In the genomic region with DNA sequence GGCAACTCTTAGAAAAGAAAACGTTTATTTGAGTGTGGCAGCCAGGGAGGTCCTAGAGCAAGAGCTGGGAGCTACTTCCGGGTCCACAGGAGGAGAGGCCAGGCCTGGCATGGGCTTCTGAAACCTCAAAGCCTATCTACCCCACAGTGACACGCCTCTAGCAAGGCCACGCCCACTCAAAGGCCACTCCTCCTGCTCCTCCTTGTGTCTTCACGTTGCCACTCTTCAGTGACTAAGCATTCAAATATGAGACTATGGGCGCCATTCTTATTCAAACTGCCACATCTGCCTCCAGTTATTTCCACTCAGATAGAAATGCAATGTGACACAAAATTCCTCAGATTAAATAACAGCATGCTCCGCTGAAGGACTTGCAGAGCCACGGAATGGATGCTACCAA, we compare ENCODE assay signal across 8 mouse cellular contexts. TPM values are rescaled to one million over a fixed set of nuclear protein-coding genes. Genes with fewer than 3 reads are reported as not detected.
DNase-seq lines count a peak whose midpoint lies in the region; ATAC-seq lines count a peak whose summit lies in the region.

No protein-coding gene starts in this region.

- H3K4me2 ChIP-seq in forebrain, embryonic 11.5 days (ENCODE audit: low read depth, low read length, severe bottlenecking) = no peak overlapping the region
- no peak overlapping the region for H3K4me2 ChIP-seq in forebrain, embryonic 15.5 days (replicated peaks)
- H3K4me2 ChIP-seq in forebrain, embryonic 13.5 days = peak overlapping the region; percentile 14; the same call in 1 of the 2 replicates
- 0 out of 2 replicates have a peak overlapping the region, but pooled peaks have one; percentile 2 for H3K4me2 ChIP-seq in midbrain, embryonic 12.5 days (replicated peaks)

- no peaks in the 10 kb centered on the region for H3K36me3 ChIP-seq in forebrain, embryonic 11.5 days (ENCODE audit: control insufficient read depth, insufficient read depth, low read length)
- 0 out of 2 replicates have a peak, but pooled peaks cover 2% of the 10 kb centered on the region for H3K36me3 ChIP-seq in forebrain, embryonic 15.5 days
- H3K36me3 ChIP-seq in forebrain, embryonic 13.5 days (ENCODE audit: poor library complexity, severe bottlenecking) = peaks cover 35% of the 10 kb centered on the region
- H3K36me3 ChIP-seq in midbrain, embryonic 12.5 days = peaks cover 14% of the 10 kb centered on the region; the same call in 1 of the 2 replicates

- peak; percentile 75; the same call in 1 of the 2 replicates for ATAC-seq in forebrain, embryonic 11.5 days (replicated peaks; ENCODE audit: low FRiP score)
- ATAC-seq in forebrain, embryonic 15.5 days (replicated peaks) = no peak
- ATAC-seq in forebrain, embryonic 13.5 days = 0 out of 2 replicates have a peak, but pooled peaks have one; percentile 51
- ATAC-seq in midbrain, embryonic 12.5 days (ENCODE audit: low FRiP score, low read depth) = peak; percentile 58; the same call in 1 of the 2 replicates

- no peak overlapping the region for H3K27ac ChIP-seq in forebrain, embryonic 11.5 days (ENCODE audit: low read depth, low read length)
- H3K27ac ChIP-seq in forebrain, embryonic 15.5 days (replicated peaks) = no peak overlapping the region
- H3K27ac ChIP-seq in forebrain, embryonic 13.5 days = no peak overlapping the region
- H3K27ac ChIP-seq in midbrain, embryonic 12.5 days (replicated peaks) = 0 out of 2 replicates have a peak overlapping the region, but pooled peaks have one; percentile 10

- no peaks in the 10 kb centered on the region for H3K4me1 ChIP-seq in forebrain, embryonic 11.5 days (replicated peaks; ENCODE audit: control insufficient read depth, insufficient read depth, low read length)
- peaks cover 4% of the 10 kb centered on the region; the same call in 1 of the 2 replicates for H3K4me1 ChIP-seq in forebrain, embryonic 15.5 days
- H3K4me1 ChIP-seq in forebrain, embryonic 13.5 days = peaks cover 8% of the 10 kb centered on the region
- peaks cover 11% of the 10 kb centered on the region for H3K4me1 ChIP-seq in midbrain, embryonic 12.5 days

- no peak overlapping the region for H3K9ac ChIP-seq in forebrain, embryonic 11.5 days (ENCODE audit: low read length)
- H3K9ac ChIP-seq in forebrain, embryonic 15.5 days (replicated peaks) = no peak overlapping the region
- no peak overlapping the region for H3K9ac ChIP-seq in forebrain, embryonic 13.5 days
- H3K9ac ChIP-seq in midbrain, embryonic 12.5 days (replicated peaks) = no peak overlapping the region

- WGBS in forebrain, embryonic 11.5 days = 14% methylated on average over 8 of the region's 8 CpGs
- WGBS in forebrain, embryonic 15.5 days = 16% methylated on average over 8 of the region's 8 CpGs
- WGBS in forebrain, embryonic 13.5 days = 21% methylated on average over 8 of the region's 8 CpGs
- WGBS in midbrain, embryonic 12.5 days = 12% methylated on average over 8 of the region's 8 CpGs

- DNase-seq in forebrain, embryonic 11.5 days (ENCODE audit: low spot score) = peak; percentile 62
- peak; percentile 99 for DNase-seq in R1 (ENCODE audit: low read depth, low spot score)
- peak; percentile 35 for DNase-seq in kidney, postnatal 14 days
- peak; percentile 55 for DNase-seq in thymus, postnatal 14 days
- DNase-seq in adrenal gland, postnatal 36 days = no peak

- no peak overlapping the region for H3K4me3 ChIP-seq in forebrain, embryonic 11.5 days (ENCODE audit: low read depth, low read length)
- no peak overlapping the region for H3K4me3 ChIP-seq in forebrain, embryonic 15.5 days
- H3K4me3 ChIP-seq in forebrain, embryonic 13.5 days = no peak overlapping the region
- H3K4me3 ChIP-seq in midbrain, embryonic 12.5 days = no peak overlapping the region

- H3K9me3 ChIP-seq in forebrain, embryonic 11.5 days (ENCODE audit: control insufficient read depth, low read length) = no peaks in the 10 kb centered on the region
- no peaks in the 10 kb centered on the region for H3K9me3 ChIP-seq in forebrain, embryonic 15.5 days
- no peaks in the 10 kb centered on the region for H3K9me3 ChIP-seq in forebrain, embryonic 13.5 days (replicated peaks)
- no peaks in the 10 kb centered on the region for H3K9me3 ChIP-seq in midbrain, embryonic 12.5 days

- no peaks in the 10 kb centered on the region for H3K27me3 ChIP-seq in forebrain, embryonic 11.5 days (ENCODE audit: control insufficient read depth, insufficient read depth, low read length)
- no peaks in the 10 kb centered on the region for H3K27me3 ChIP-seq in forebrain, embryonic 15.5 days
- no peaks in the 10 kb centered on the region for H3K27me3 ChIP-seq in forebrain, embryonic 13.5 days
- no peaks in the 10 kb centered on the region for H3K27me3 ChIP-seq in midbrain, embryonic 12.5 days

RNA-seq across cellular contexts. Expression of gene Uso1, which starts 9.2 kb away (rescaled TPM):
- 24.2 and 25.7 TPM in 2 replicates for polyA plus RNA-seq in forebrain, embryonic 11.5 days (2014; fragmentation: Nextera tagmentation; extraction: Ambion mirVana)
- polyA plus RNA-seq in forebrain, embryonic 15.5 days (2015; fragmentation: Nextera tagmentation; extraction: Ambion mirVana) = 42.1 and 45.8 TPM in 2 replicates
- polyA plus RNA-seq in forebrain, embryonic 13.5 days (2015; fragmentation: Nextera tagmentation; extraction: Ambion mirVana) = 42.6 and 43.9 TPM in 2 replicates
- polyA plus RNA-seq in midbrain, embryonic 12.5 days (2016; fragmentation: Nextera tagmentation; extraction: Ambion mirVana) = 50.5 and 52.0 TPM in 2 replicates
- 100 to 1,000 TPM in 1 of 2 experiments, 10 to 100 TPM in 1; 93.3 to 104 TPM for total RNA-seq in adrenal gland, postnatal 36 days (2021)

RNA-seq across cellular contexts. Expression of gene G3bp2, which starts 45.1 kb away (rescaled TPM):
- 269 and 276 TPM in 2 replicates for polyA plus RNA-seq in forebrain, embryonic 11.5 days (2014; fragmentation: Nextera tagmentation; extraction: Ambion mirVana)
- 323 and 349 TPM in 2 replicates for polyA plus RNA-seq in forebrain, embryonic 15.5 days (2015; fragmentation: Nextera tagmentation; extraction: Ambion mirVana)
- 337 and 342 TPM in 2 replicates for polyA plus RNA-seq in forebrain, embryonic 13.5 days (2015; fragmentation: Nextera tagmentation; extraction: Ambion mirVana)
- 303 and 317 TPM in 2 replicates for polyA plus RNA-seq in midbrain, embryonic 12.5 days (2016; fragmentation: Nextera tagmentation; extraction: Ambion mirVana)
- 100 to 1,000 TPM; 139 to 142 TPM for total RNA-seq in adrenal gland, postnatal 36 days (2021)

Comparison
In these comparisons a context has a peak if more than half of its experiments do, and no peak if none do; other contexts are left out.
1. H3K4me2 ChIP-seq: peak in forebrain, embryonic 13.5 days (single experiment) and midbrain, embryonic 12.5 days (single experiment); none in forebrain, embryonic 11.5 days (single experiment) and forebrain, embryonic 15.5 days (single experiment).
2. DNase-seq: peak in forebrain, embryonic 11.5 days (single experiment), R1 (single experiment), kidney, postnatal 14 days (single experiment) and thymus, postnatal 14 days (single experiment); none in adrenal gland, postnatal 36 days (0 of 2).